Mouse (Mus musculus) ovary, postnatal 14 days (tissue): Measurements from ENCODE around the gene Entpd5.

Experiments
- DNase-seq: peaks from one replicate; pipeline ENCODE4 v3.0.0; 2022; ENCODE audit warnings: low spot score

Gene Entpd5

GRCm38 (mm10) chr12:84336963-84337625 is 71.7 kb downstream of the Entpd5 start:
- no peak for DNase-seq

GRCm38 (mm10) chr12:84327111-84327512 is 81.7 kb downstream of the Entpd5 start:
- no peak for DNase-seq
